Mouse (Mus musculus) hindbrain, embryonic 16.5 days (tissue): Measurements from ENCODE around the gene Srrm3. TPM values are rescaled to one million over a fixed set of nuclear protein-coding genes. Genes with fewer than 3 reads are reported as not detected.

Experiments used
- ATAC-seq: fragments of 200-750 bp; cut with Nextera tagmentation; 2 replicates; pipeline ENCODE4 v1.8.0; 2017; ENCODE audit warnings: moderate TSS enrichment, moderate library complexity
- H3K27ac ChIP-seq: fragments of 300-500 bp; sonication (generic); 2 replicates; pipeline ENCODE4 v1.5.1; 2014; ENCODE audit warnings: low read depth, mild to moderate bottlenecking, control low read depth, low read length, moderate library complexity
- H3K27me3 ChIP-seq: fragments of 300-500 bp; sonication (generic); replicated peaks from 2 replicates; pipeline ENCODE4 v1.6.1; 2014; ENCODE audit warnings: low read length; ENCODE audit not compliant: control insufficient read depth, insufficient read depth
- H3K36me3 ChIP-seq: fragments of 300-500 bp; sonication (generic); 2 replicates; pipeline ENCODE4 v1.6.1; 2014; ENCODE audit warnings: mild to moderate bottlenecking, low read length, moderate library complexity, mixed read lengths; ENCODE audit not compliant: control insufficient read depth, insufficient read depth
- H3K4me1 ChIP-seq: fragments of 300-500 bp; sonication (generic); 2 replicates; pipeline ENCODE4 v1.6.1; 2014; ENCODE audit warnings: low read depth, low read length; ENCODE audit not compliant: control insufficient read depth, insufficient read depth
- H3K4me2 ChIP-seq: fragments of 300-500 bp; sonication (generic); 2 replicates; pipeline ENCODE4 v1.6.1; 2014; ENCODE audit warnings: mild to moderate bottlenecking, low read length, control low read depth, moderate library complexity
- H3K4me3 ChIP-seq: fragments of 300-500 bp; sonication (generic); 2 replicates; pipeline ENCODE4 v1.5.1; 2014; ENCODE audit warnings: mild to moderate bottlenecking, low read length, control low read depth, moderate library complexity
- H3K9ac ChIP-seq: fragments of 300-500 bp; sonication (generic); 2 replicates; pipeline ENCODE4 v1.6.1; 2014; ENCODE audit warnings: low read depth, mild to moderate bottlenecking, control low read depth, low read length, moderate library complexity
- H3K9me3 ChIP-seq: fragments of 300-500 bp; sonication (generic); 2 replicates; pipeline ENCODE4 v1.6.1; 2014; ENCODE audit warnings: mild to moderate bottlenecking, low read length, moderate library complexity; ENCODE audit not compliant: control insufficient read depth
- WGBS: fragments of 180-500 bp; shearing (Covaris S2); extraction: QIAGEN DNeasy Blood & Tissue Kit; methylation state at CpG from one replicate; pipeline ENCODE4 v1.1.7; 2014; 5-methylcytosine and 5-hydroxymethylcytosine counted together
- polyA plus RNA-seq: library from polyadenylated mRNA; unstranded; fragments of >200 nt; fragmentation: Nextera tagmentation; extraction: Ambion mirVana; gene quantifications from 2 replicates; pipeline ENCODE4 v1.2.1, GENCODE M21; 2015

Srrm3 gene
- polyA plus RNA-seq, 1 experiment from 2014 or later, result 65.9 TPM

DNA sequence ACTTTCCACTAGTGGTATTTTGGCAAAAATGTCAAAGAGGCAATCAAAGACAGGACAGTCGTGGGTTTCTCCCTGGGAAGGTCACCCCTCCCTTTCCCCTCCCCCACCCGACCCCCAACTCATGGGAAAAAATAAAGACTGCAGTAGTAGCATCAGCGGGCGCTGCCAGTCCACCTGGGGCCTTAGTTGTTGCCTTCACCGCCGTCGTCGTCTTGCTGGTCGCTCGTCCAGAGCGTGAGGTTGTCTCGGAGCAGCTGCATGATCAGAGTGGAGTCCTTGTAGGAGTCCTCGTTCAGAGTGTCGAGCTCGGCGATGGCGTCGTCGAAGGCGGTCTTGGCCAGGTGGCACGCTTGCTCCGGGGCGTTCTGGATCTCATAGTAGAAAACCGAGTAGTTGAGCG is 104.1 kb downstream of the Srrm3 start:
- no peak for ATAC-seq
- no peak overlapping the region for H3K4me3 ChIP-seq
- H3K27me3 ChIP-seq, result no peaks in the 10 kb centered on the region
- no peak overlapping the region for H3K9ac ChIP-seq
- H3K4me2 ChIP-seq, result no peak overlapping the region
- H3K36me3 ChIP-seq, result peaks cover 26% of the 10 kb centered on the region
- H3K4me1 ChIP-seq, result no peaks in the 10 kb centered on the region
- H3K27ac ChIP-seq, result no peak overlapping the region
- 85% methylated on average over 25 of the region's 25 CpGs for WGBS
- H3K9me3 ChIP-seq, result no peaks in the 10 kb centered on the region

DNA sequence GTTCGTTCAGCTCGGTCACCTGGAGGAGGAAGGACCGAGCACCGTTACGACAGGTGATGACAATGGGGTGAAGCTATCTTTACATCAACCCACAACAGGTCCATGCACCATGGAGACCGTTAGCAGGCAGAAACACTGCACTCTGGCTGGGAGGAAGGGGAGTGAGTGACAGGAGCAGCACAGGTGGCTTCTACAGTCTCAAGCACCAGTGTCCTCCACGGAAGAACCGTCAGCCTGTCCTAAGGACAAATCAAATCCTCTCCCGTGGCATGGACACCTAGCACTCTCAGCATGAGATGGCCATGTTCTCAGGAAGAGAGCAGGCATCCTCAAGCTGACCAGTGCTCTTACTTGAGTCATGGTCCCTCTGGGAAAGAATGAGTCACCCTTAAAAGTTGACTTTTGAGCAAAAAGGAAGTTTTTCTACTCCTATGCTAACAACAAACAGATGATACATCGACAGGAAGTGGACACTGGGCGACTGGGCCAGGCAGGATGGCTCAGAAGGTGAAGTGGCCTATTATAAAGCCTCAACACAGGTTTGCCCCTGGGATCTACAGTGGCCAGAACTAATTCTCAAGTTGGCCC is 105.0 kb downstream of the Srrm3 start:
- Histone ChIP-seq H3K4me3 (no peak overlapping the region), H3K27me3 (no peaks in the 10 kb centered on the region), H3K36me3 (peaks cover 26% of the 10 kb centered on the region), H3K4me1 (no peaks in the 10 kb centered on the region), H3K27ac (no peak overlapping the region), H3K9ac (no peak overlapping the region), H3K4me2 (no peak overlapping the region), H3K9me3 (no peaks in the 10 kb centered on the region)
- 87% methylated on average over 11 of the region's 11 CpGs for WGBS
- ATAC-seq, result no peak

DNA sequence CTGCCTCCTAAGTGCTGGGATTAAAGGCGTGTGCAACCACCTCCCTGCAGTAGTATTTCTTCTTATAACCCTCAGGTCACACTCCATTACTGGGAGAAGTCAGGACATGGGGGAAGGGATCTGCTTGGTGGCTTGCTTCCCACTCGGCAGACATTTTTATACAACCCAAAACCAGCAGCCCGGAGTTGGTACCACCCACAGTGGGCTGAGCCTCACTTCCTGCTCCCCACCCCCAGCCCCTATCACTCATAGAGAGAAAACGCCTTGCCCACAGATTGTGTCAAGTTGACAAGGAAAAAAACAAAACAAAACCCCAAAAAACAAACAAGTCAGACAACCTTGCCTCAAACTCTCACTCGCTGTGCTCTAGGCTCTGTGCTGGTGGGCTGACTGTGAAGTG is 106.5 kb downstream of the Srrm3 start:
- Histone ChIP-seq H3K9ac (no peak overlapping the region), H3K4me2 (no peak overlapping the region), H3K27ac (no peak overlapping the region), H3K9me3 (no peaks in the 10 kb centered on the region), H3K4me1 (no peaks in the 10 kb centered on the region), H3K4me3 (no peak overlapping the region), H3K36me3 (peaks cover 26% of the 10 kb centered on the region), H3K27me3 (no peaks in the 10 kb centered on the region)
- WGBS, result 83% methylated on average over 5 of the region's 5 CpGs
- ATAC-seq, result no peak

DNA sequence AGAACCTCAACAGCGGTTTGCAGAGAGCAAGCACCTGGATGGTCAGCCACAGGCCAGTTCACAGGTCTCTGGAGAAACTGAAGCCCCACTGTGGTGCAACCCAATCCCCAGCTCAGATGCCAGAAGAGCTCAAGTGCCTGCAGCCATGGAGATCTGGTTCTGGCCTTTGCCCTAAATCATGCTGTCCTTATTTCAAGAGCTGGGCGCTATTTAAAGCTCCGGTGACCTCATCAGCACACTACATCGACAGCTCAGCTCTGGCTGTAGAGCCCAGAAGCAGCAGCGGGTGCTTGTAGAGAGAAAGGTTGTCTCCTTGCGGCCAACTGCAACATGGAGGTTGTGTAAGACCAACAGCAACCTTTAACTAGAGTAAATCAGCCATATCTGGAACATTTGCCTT is 107.5 kb downstream of the Srrm3 start:
- peaks cover 28% of the 10 kb centered on the region for H3K36me3 ChIP-seq
- no peak overlapping the region for H3K9ac ChIP-seq
- H3K27ac ChIP-seq, result no peak overlapping the region
- WGBS, result 83% methylated on average over 6 of the region's 6 CpGs
- H3K4me3 ChIP-seq, result no peak overlapping the region
- H3K4me2 ChIP-seq, result no peak overlapping the region
- no peaks in the 10 kb centered on the region for H3K9me3 ChIP-seq
- ATAC-seq, result no peak
- no peaks in the 10 kb centered on the region for H3K4me1 ChIP-seq
- H3K27me3 ChIP-seq, result no peaks in the 10 kb centered on the region

DNA sequence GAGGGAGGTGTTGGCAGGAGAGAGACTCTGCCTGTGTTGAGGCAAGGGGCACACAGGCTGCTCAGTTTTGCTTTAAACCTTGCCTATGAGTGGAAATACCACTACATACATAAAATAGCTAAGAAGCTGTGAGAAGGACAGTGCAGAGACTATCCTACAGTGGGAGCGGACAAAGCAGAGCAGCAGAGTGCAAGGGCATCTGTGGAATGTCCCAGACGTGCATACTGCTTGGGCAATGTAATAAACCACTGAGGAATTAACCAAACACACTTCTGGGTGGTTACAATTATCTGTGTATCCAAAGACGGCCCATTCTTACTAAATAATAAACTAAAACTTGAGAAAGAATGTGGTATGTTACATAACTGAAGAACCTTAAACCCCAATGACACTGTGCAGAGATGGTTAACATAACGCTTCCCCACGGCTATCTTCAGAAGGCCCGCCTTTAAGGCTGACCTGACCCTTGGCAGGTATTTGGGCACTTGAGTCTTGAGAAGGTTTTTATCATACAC is 109.4 kb downstream of the Srrm3 start:
- no peak overlapping the region for H3K9ac ChIP-seq
- H3K36me3 ChIP-seq, result peaks cover 17% of the 10 kb centered on the region
- no peak for ATAC-seq
- H3K4me2 ChIP-seq, result no peak overlapping the region
- H3K9me3 ChIP-seq, result no peaks in the 10 kb centered on the region
- no peaks in the 10 kb centered on the region for H3K27me3 ChIP-seq
- no peak overlapping the region for H3K27ac ChIP-seq
- no peaks in the 10 kb centered on the region for H3K4me1 ChIP-seq
- WGBS, result 91% methylated on average over 6 of the region's 6 CpGs
- no peak overlapping the region for H3K4me3 ChIP-seq

DNA sequence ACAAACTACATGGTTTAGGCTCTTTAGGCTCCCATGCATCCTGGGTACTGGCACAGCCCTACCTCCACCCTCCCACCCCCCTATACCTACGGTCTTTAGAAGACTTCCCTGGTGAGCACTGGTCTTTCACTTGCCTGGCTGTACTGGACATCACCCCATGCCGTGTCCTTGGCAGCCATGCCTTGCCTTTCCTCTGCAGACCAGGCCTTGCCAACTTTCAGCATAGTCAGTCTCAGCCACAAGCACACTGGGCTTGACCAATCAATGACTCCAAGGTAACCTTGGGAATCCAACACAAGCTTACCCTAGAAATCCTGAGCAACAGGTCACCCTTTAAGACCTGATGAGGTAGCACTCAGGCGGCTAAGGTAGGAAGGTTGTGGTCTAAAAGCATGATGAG is 109.9 kb downstream of the Srrm3 start:
- no peaks in the 10 kb centered on the region for H3K4me1 ChIP-seq
- no peaks in the 10 kb centered on the region for H3K9me3 ChIP-seq
- WGBS, result 89% methylated on average over 3 of the region's 3 CpGs
- H3K4me3 ChIP-seq, result no peak overlapping the region
- H3K27ac ChIP-seq, result no peak overlapping the region
- no peaks in the 10 kb centered on the region for H3K27me3 ChIP-seq
- H3K36me3 ChIP-seq, result peaks cover 18% of the 10 kb centered on the region
- H3K9ac ChIP-seq, result no peak overlapping the region
- ATAC-seq, result no peak
- H3K4me2 ChIP-seq, result no peak overlapping the region

DNA sequence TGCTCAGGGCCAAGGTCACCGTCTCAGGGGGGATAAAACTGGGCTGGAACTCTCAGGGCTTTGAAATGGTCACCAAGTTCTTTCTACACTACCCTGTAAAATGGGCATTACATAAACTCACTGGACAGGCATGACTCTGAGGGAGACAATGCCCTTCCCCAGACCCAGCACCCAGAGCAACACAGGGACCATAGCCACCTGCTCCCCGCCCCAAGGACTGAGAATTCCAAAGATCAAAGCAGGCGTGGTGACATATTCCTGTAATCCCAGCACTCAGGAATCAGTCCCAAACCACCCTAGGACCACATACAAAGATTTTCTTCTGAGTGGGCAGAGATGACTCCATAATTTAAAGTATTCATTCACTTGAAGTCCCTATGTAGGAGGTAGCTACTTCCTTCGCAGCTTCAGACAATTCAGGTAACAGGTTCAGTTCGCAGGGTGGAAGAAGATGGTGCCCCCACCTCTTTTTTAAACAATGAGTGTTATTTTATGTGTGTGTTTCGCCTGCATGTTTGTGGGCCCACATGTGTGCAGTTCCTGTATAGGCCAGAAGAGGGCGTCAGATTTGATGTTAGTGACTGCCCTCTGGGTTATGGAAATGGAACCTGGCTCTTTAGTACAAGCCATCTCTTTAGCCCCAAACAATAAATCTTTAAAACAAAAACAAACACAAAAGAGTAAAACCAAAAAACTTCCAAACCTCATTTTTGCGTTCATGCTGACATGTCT is 110.8 kb downstream of the Srrm3 start:
- Histone ChIP-seq H3K4me3 (no peak overlapping the region), H3K9ac (no peak overlapping the region), H3K4me1 (no peaks in the 10 kb centered on the region), H3K36me3 (peaks cover 25% of the 10 kb centered on the region), H3K4me2 (no peak overlapping the region), H3K27me3 (no peaks in the 10 kb centered on the region), H3K27ac (no peak overlapping the region), H3K9me3 (no peaks in the 10 kb centered on the region)
- whole genome bisulfite sequencing, result 92% methylated on average over 8 of the region's 8 CpGs
- ATAC-seq, result no peak

DNA sequence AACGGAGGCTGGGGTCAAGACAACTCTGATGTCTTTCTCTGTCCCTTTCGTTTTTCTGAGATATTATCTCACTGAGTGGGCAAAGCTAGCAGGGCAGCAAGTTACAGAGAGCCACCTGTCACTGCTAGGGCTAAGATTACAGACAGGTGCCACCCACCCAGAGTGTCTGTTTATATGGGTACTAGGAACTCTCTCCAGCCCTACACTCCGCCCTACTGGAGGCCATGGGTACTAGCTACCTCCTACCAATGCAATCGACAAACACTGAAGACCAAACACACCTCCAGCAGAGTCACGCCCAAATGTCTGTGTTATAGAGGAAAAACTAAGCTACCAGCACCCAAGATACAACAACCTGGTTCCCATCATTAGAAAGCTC is 111.4 kb downstream of the Srrm3 start:
- peaks cover 25% of the 10 kb centered on the region for H3K36me3 ChIP-seq
- no peaks in the 10 kb centered on the region for H3K27me3 ChIP-seq
- no peaks in the 10 kb centered on the region for H3K4me1 ChIP-seq
- H3K27ac ChIP-seq, result no peak overlapping the region
- H3K4me2 ChIP-seq, result no peak overlapping the region
- H3K9me3 ChIP-seq, result no peaks in the 10 kb centered on the region
- WGBS, result 96% methylated on average over 5 of the region's 5 CpGs
- no peak overlapping the region for H3K4me3 ChIP-seq
- no peak overlapping the region for H3K9ac ChIP-seq
- ATAC-seq, result no peak

DNA sequence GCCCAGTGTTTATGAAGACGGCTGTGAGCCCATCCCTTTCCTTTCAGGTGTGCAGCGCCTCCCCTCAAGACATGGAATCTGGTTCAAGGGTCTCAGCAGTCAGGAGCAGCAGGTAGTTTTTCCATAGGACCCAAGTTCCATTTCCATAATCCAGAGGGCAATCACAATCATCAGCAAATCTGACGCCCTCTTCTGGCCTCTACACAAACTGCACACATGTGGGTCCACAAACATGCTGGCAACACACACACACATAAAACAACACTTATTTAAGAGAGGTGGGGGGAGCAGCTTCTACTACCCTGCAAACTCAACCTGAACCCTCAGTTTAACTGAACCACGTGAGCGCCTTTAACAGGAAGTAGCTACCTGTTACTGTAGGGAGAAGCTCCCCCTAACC is 111.9 kb downstream of the Srrm3 start:
- Histone ChIP-seq H3K4me2 (no peak overlapping the region), H3K36me3 (peaks cover 25% of the 10 kb centered on the region), H3K27me3 (no peaks in the 10 kb centered on the region), H3K9me3 (no peaks in the 10 kb centered on the region), H3K4me3 (no peak overlapping the region), H3K9ac (no peak overlapping the region), H3K4me1 (no peaks in the 10 kb centered on the region; the same call in 1 of the 2 replicates), H3K27ac (no peak overlapping the region)
- ATAC-seq, result no peak
- WGBS, result 94% methylated on average over 5 of the region's 5 CpGs
